Mouse (Mus musculus) intestine, postnatal 0 days (tissue): Measurements from ENCODE around the gene Thbs3. TPM values are rescaled to one million over a fixed set of nuclear protein-coding genes. Genes with fewer than 3 reads are reported as not detected.

ENCODE experiments used
- ATAC-seq: fragments of 200-750 bp; cut with Nextera tagmentation; 2 replicates; pipeline ENCODE4 v1.8.0; 2017; ENCODE audit warnings: mild to moderate bottlenecking, moderate TSS enrichment, moderate library complexity
- H3K27ac ChIP-seq: fragments of 300-500 bp; sonication (generic); 2 replicates; pipeline ENCODE4 v1.5.1; 2014; ENCODE audit warnings: mild to moderate bottlenecking, low read depth, low read length, moderate library complexity
- H3K27me3 ChIP-seq: fragments of 300-500 bp; sonication (generic); replicated peaks from 2 replicates; pipeline ENCODE4 v1.6.1; 2014; ENCODE audit warnings: low read length, mixed read lengths; ENCODE audit not compliant: control insufficient read depth, insufficient read depth
- H3K36me3 ChIP-seq: fragments of 300-500 bp; sonication (generic); 2 replicates; pipeline ENCODE4 v1.6.1; 2014; ENCODE audit warnings: mild to moderate bottlenecking, moderate library complexity; ENCODE audit not compliant: control insufficient read depth, insufficient read depth
- H3K4me1 ChIP-seq: fragments of 300-500 bp; sonication (generic); replicated peaks from 2 replicates; pipeline ENCODE4 v1.6.1; 2014; ENCODE audit warnings: antibody characterized with exemption, low read length, mixed read lengths; ENCODE audit not compliant: control insufficient read depth, insufficient read depth
- H3K4me2 ChIP-seq: fragments of 300-500 bp; sonication (generic); replicated peaks from 2 replicates; pipeline ENCODE4 v1.6.1; 2014; ENCODE audit warnings: low read depth, mild to moderate bottlenecking, moderate library complexity
- H3K4me3 ChIP-seq: fragments of 300-500 bp; sonication (generic); 2 replicates; pipeline ENCODE4 v1.5.1; 2014; ENCODE audit warnings: low read depth, low read length
- H3K9ac ChIP-seq: fragments of 300-500 bp; sonication (generic); 2 replicates; pipeline ENCODE4 v1.6.1; 2014; ENCODE audit warnings: mild to moderate bottlenecking, low read depth, low read length
- H3K9me3 ChIP-seq: fragments of 300-500 bp; sonication (generic); 2 replicates; pipeline ENCODE4 v1.6.1; 2016; ENCODE audit warnings: mixed run types; ENCODE audit not compliant: control insufficient read depth
- CTCF ChIP-seq: sonication (generic); IDR thresholded peaks from 2 replicates; pipeline ENCODE4 v1.5.1; 2016; ENCODE audit warnings: low read depth, mild to moderate bottlenecking, control low read depth, antibody characterized with exemption, moderate library complexity
- WGBS: fragments of 180-500 bp; shearing (Covaris S2); extraction: QIAGEN DNeasy Blood & Tissue Kit; methylation state at CpG from one replicate; pipeline ENCODE4 v1.1.7; 2014; 5-methylcytosine and 5-hydroxymethylcytosine counted together
- polyA plus RNA-seq: library from polyadenylated mRNA; unstranded; fragments of >200 nt; fragmentation: Nextera tagmentation; extraction: Ambion mirVana; gene quantifications from 2 replicates; pipeline ENCODE4 v1.2.1, GENCODE M21; 2015

Gene Thbs3
- polyA plus RNA-seq, 1 experiment from 2014 or later, result 17.2 TPM

- Histone ChIP-seq H3K4me1 (0 out of 2 replicates have a peak, but pooled peaks cover 7% of the 10 kb centered on the region), H3K9me3 (no peaks in the 10 kb centered on the region), H3K9ac (peak within 1 kb of the TSS; percentile 70), H3K4me2 (peak within 1 kb of the TSS; percentile 88), H3K36me3 (peaks cover 68% of the 10 kb centered on the region), H3K27me3 (no peaks in the 10 kb centered on the region), H3K4me3 (peak within 1 kb of the TSS; percentile 84), H3K27ac (peak within 1 kb of the TSS; percentile 80)
- no peak for TF ChIP-seq CTCF
- peak; percentile 95 for ATAC-seq
- under 1% methylated on average over 43 of the region's 43 CpGs for WGBS
Observed at GRCm38 (mm10) chr3:89177242-89178106, 37.5 kb upstream of the Thbs3 start, which contains the start of gene Scamp3. Scamp3 (plus strand) TSS chr3:89177473.

GRCm38 (mm10) chr3:89178107-89178385 is 36.9 kb upstream of the Thbs3 start:
- H3K36me3 ChIP-seq, result peaks cover 64% of the 10 kb centered on the region

GRCm38 (mm10) chr3:89179056-89179455 is 35.9 kb upstream of the Thbs3 start:
- 0 out of 2 replicates have a peak, but pooled peaks cover 7% of the 10 kb centered on the region for H3K4me1 ChIP-seq
- H3K36me3 ChIP-seq, result peaks cover 54% of the 10 kb centered on the region
- H3K27ac ChIP-seq, result no peak overlapping the region
- H3K9me3 ChIP-seq, result no peaks in the 10 kb centered on the region
- no peak for ATAC-seq
- 0 out of 2 replicates have a peak overlapping the region, but pooled peaks have one; percentile 88 for H3K4me2 ChIP-seq
- WGBS, result 83% methylated on average over 11 of the region's 11 CpGs
- H3K4me3 ChIP-seq, result no peak overlapping the region
- no peaks in the 10 kb centered on the region for H3K27me3 ChIP-seq
- no peak for TF ChIP-seq CTCF
- H3K9ac ChIP-seq, result no peak overlapping the region

More at GRCm38 (mm10) chr3:89178107-89178385, 36.9 kb upstream of the Thbs3 start:
- Histone ChIP-seq H3K27ac (peak overlapping the region; percentile 80; the same call in 1 of the 2 replicates), H3K9ac (peak overlapping the region; percentile 70), H3K4me2 (peak overlapping the region; percentile 88), H3K9me3 (no peaks in the 10 kb centered on the region), H3K4me3 (peak overlapping the region; percentile 84), H3K4me1 (0 out of 2 replicates have a peak, but pooled peaks cover 7% of the 10 kb centered on the region), H3K27me3 (no peaks in the 10 kb centered on the region)
- ATAC-seq, result no peak
- WGBS, result 0% methylated on average over 6 of the region's 6 CpGs
- no peak for TF ChIP-seq CTCF

GRCm38 (mm10) chr3:89181749-89182500 is 33.1 kb upstream of the Thbs3 start:
- no peak overlapping the region for H3K4me3 ChIP-seq
- TF ChIP-seq CTCF, result no peak
- H3K27me3 ChIP-seq, result no peaks in the 10 kb centered on the region
- no peak overlapping the region for H3K27ac ChIP-seq
- WGBS, result 93% methylated on average over 27 of the region's 27 CpGs
- no peak overlapping the region for H3K9ac ChIP-seq
- H3K9me3 ChIP-seq, result no peaks in the 10 kb centered on the region
- H3K4me2 ChIP-seq, result no peak overlapping the region
- H3K36me3 ChIP-seq, result peaks cover 28% of the 10 kb centered on the region
- 0 out of 2 replicates have a peak, but pooled peaks cover 7% of the 10 kb centered on the region for H3K4me1 ChIP-seq
- ATAC-seq, result no peak

GRCm38 (mm10) chr3:89182531-89183057 is 32.4 kb upstream of the Thbs3 start:
- no peak for ATAC-seq
- Histone ChIP-seq H3K27ac (no peak overlapping the region; the same call in 1 of the 2 replicates), H3K9ac (peak overlapping the region; percentile 45; the same call in 1 of the 2 replicates)

More at GRCm38 (mm10) chr3:89182531-89183057, 32.4 kb upstream of the Thbs3 start:
- WGBS, result 34% methylated on average over 7 of the region's 7 CpGs
- H3K36me3 ChIP-seq, result peaks cover 28% of the 10 kb centered on the region
- TF ChIP-seq CTCF, result no peak
- 0 out of 2 replicates have a peak, but pooled peaks cover 7% of the 10 kb centered on the region for H3K4me1 ChIP-seq
- no peaks in the 10 kb centered on the region for H3K9me3 ChIP-seq
- H3K4me3 ChIP-seq, result peak overlapping the region; percentile 63
- H3K27me3 ChIP-seq, result no peaks in the 10 kb centered on the region
- peak overlapping the region; percentile 88 for H3K4me2 ChIP-seq
